Mouse (Mus musculus): Measurements from ENCODE around the gene Ccdc182.

Gene Ccdc182

DNA sequence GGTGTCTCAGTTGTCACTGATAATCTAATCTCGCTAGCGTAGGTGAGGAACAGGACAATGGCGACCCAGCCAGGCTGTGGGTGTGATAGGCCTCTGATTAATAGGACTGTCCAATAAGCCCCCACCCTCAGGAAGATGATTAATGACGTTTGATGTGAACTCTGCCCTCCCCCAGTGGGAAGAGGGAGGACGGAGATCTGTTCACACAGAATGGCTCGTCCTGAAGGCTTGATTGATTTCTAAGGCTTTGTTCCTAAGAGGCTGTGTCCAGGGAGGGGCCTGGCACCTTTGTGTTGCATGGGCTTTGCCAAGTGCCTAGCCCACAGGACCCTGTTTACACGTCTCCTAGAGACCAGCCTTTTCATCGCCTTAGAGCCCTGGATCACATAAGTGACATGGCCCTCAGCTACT lies 13.4 kb upstream of the Ccdc182 start:
- no peak for DNase-seq (ENCODE audit: low spot score in 2 of 2)

DNA sequence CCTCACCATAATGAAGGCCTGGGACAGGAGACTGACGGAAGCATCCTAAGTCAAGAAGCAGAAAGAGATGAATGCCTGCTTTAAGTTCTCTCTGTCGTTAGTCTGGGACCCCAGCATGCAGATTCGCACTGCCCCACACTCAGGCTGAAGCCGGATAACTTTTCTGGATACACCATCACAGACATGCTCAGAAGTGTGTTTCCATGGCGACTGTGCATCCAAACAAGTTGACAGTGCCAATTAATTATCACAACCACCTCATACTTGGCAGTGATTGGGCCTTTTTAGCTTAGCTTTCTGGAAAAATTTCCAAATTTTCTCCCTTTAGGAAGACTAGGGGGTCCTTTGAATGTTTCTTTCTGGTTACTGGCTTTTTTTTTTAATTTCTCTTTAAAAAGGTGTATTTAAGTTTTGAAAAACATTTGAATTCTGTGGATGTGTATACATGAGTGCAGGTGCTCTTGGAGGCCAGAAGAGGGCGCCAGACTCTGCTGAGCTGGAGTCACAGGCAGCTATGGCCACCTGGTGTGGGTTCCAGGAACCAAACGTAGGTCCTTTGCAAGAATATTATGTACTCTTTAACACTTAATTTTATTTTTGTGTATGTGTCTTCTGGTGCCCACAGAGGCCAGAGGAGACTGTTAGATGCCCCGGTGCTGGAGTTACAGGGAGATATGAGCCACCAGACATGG lies 12.3 kb upstream of the Ccdc182 start:
- no peak for DNase-seq (ENCODE audit: low spot score in 2 of 2)

DNA sequence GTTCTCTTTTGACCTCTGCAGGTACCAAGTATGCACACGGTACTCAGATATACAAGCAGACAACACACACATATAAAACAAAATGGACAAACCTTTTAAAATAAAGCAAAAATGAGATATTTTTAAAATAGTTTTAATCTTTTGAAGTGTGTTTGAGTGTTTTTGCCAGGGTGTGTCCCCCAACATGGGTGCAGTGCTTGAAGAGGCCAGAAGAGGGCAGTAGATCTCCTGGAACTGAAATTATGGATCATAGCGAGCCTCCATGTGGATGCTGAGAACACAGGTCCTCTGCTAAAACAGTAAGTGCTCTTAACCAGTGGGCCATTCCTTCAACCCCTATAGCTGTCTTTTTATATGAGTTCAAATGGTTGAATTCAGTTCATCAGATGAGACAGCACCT lies 11.3 kb upstream of the Ccdc182 start:
- DNase-seq (ENCODE audit: low spot score in 2 of 2), result no peak

DNA sequence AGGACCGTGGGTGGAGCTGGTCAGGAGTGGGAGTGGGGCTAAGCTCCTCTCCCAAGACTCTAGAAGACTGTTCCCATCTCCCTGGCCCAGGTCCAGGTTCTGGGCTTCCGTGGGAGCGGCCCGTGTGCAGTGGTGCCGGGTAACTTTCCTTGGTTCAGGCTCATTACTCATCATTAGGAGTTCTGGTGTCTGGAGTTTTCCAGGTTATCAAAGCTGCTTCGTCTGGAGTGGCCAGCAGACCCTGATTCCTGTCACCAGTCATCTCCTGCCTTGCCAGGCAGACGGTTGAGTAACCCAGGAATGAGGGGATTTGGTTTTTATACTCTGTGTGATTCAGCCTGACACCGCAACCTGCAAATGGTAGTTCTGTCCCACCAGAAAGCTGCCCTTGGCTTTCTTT lies 7.8 kb upstream of the Ccdc182 start:
- DNase-seq (ENCODE audit: low spot score in 2 of 2), result no peak

DNA sequence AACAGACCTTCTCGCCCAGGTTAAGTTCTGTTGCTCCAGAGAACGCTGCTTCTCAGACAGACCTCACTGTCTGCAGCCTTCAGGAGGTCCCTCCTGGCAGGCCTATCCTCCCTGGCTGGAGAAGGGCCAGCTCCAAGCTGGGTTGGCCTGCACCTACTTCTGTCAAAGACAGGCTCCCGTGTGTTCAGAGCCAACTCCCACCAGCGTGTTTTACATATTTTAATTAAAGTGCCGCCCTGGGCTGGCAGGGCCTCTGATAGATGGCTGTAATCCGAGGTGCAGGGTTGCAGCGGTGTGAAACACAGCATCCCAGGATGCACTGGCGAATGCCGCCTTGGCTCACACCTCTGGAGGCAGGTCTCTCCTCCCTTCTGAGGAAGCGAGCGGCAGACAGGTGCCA lies 5.5 kb upstream of the Ccdc182 start:
- DNase-seq (ENCODE audit: low spot score in 2 of 2), result no peak

DNA sequence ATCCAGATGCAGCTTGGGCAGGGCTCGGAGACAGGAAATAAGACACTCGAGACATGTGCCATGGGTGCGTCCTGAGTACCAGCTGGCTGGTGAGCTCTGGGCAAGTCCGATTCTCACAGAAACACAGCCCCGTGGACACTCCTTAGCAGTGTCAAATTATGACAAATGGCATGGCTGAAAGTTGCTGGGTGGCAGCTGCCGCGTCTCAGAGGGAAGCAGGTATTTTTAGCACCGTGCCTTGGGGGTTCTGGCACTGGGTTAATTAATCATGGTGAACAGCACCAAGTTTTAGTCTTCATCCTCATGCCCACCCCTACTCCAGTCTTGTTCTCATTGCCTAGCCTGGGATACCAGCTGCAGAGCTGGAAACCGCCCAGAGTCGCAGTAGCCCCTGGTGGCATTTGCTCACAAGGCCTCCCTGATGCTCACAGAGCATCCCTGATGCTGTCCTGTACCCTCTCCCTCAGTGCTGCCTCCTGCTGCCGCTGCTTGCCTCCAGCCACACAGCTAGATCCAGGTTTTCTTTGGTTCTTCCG lies 5.0 kb upstream of the Ccdc182 start:
- no peak for DNase-seq (ENCODE audit: low spot score in 2 of 2)

DNA sequence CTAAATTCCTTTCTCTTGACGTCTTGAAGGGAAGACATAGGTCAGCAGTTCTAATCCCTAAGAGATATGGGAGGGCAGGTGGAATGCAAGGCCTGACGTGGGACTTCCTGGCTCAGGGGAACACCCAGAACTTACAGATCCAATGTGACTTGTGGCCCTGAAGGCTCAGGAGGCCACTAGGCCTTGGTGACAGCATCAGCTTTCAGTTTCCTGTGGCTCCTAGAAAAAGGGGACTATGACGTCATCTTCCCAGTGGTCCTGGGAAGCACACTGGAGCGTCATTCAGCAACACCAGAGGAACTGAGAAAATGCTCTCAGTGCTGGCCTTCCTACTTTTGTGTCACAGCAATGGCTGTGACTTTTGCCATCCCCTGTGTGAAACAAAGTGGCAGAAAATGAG lies 2.6 kb upstream of the Ccdc182 start:
- no peak for DNase-seq (ENCODE audit: low spot score in 2 of 2)

DNA sequence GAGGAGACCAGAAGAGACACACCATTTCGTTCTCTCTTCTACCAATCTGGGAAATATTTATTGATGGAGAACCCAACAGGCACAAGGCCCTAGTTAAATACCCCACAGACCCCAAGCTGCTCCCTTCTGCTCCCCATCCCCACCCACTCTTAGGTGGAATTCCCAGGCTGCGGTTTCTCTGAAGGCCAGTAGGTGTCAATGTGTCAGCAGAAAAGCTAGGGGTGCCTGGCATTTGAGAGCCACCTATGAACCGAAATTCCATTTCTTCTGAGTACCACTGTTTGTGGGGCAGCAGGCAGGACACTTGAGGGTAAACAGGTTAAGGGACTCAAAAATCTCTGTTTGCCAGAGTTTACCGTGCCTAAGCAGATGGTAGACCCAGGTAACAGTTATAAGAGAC lies 2.2 kb upstream of the Ccdc182 start:
- DNase-seq (ENCODE audit: low spot score in 2 of 2), result no peak

DNA sequence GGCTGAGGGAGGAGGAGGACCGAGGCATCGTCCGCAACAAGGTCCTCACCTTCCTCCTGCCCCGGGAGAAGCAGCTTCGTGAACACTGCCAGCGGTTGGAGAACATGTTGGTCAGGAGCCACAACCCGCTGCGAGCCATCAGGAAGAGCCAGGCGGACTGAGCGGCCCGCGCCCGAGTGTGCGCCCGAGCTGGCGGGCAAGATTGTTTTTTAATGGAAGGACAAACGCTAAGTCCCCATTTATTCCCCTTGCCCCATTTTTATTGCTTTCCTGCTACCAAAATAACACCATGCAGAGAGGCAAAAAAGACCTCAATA lies 494 bp downstream of the Ccdc182 start:
- no peak for DNase-seq (ENCODE audit: low spot score in 2 of 2)

DNA sequence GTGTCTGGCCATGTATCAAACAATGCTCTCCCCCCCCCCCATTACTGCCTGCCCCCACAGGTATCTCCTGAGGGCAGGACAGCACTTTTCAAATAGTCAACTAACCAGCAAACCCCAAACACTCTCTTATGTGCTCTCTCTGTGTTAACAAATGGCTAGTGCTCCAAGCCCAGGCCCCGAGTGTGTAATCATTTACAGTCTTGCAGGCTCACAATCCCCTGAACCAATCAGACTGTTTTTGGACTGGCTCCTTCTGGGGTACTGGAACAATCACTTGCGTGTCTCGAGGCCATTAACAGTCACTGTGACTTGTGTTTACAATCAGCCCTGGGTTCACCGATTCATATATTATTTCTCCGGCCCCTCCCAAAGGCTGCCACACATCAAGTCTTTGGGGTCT lies 1.4 kb downstream of the Ccdc182 start:
- DNase-seq (ENCODE audit: low spot score in 2 of 2), result no peak

DNA sequence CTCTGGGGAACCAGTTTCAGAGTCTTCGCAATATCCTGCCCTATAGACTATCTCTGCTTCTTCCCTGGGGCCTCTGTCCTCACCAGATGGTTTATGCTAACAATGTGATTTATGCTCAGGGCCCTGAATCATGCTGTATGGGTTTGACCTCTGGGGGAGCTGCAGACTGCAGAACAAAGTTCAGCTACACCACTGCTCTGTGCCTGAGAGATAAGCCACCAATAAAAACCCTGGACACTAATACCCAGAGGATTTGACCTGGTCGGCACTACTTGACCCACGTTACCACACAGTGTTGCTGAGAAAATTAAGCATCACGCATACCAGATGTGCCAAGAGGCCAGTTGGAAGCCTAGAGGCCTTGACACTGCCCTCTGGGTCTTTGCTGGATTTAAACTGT lies 3.7 kb downstream of the Ccdc182 start:
- no peak for DNase-seq (ENCODE audit: low spot score in 2 of 2)

DNA sequence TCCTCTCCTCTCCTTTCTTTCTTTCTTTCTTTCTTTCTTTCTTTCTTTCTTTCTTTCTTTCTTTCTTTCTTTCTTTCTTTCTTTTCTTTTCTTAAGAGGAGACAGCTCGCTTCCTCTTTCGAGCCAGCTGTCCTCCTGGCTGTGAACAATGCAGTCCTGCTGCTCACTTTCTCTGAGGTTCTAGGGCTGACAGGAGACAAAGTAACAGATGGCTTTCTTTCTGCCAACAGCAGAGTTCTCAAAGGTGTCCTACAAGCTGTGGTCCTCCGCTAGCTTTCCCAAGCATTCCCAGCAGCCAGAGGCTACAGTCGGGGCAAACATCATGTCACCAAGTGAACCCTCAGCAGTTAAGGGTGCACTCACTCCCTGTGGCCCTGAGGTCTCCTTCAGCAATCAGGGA lies 5.5 kb downstream of the Ccdc182 start:
- no peak for DNase-seq (ENCODE audit: low spot score in 2 of 2)

DNA sequence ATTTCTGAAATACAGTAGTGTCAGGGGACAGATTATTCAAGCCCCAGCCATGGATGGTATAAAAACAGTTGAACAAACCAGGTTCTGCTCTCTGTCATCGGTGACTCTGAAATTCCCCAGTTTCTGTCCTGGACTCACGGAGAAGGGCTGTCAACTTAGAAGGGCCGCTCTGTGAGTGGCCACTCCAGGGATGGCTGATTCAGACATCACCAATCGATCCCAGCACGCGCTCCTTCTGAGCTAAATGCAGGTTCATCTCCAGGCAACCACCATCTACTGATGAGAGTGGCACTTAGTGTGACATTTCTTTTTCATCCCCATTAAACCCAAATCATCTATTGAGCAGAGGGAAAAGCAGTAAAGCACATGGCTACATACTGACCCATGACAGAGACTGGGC lies 7.8 kb downstream of the Ccdc182 start:
- no peak for DNase-seq (ENCODE audit: low spot score in 2 of 2)

DNA sequence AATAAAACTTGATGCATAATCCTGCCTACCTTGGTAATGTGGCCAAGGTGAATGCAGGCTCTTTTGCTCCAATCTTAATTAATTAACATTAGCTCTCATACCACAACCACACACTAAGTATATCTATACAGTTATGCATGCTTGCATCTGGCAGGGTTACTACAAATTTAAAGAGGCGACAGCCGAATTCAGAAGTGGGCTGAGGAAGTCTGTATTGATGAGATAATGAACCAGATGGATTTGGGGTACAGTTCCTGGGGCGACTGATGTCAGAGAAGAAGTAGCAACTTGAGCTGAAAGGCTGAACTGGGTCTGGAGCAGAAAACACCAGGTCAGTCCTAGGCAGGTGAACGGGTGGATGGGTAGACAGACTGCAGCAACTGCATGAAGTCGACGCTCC lies 11.9 kb downstream of the Ccdc182 start:
- no peak for DNase-seq (ENCODE audit: low spot score in 2 of 2)

DNA sequence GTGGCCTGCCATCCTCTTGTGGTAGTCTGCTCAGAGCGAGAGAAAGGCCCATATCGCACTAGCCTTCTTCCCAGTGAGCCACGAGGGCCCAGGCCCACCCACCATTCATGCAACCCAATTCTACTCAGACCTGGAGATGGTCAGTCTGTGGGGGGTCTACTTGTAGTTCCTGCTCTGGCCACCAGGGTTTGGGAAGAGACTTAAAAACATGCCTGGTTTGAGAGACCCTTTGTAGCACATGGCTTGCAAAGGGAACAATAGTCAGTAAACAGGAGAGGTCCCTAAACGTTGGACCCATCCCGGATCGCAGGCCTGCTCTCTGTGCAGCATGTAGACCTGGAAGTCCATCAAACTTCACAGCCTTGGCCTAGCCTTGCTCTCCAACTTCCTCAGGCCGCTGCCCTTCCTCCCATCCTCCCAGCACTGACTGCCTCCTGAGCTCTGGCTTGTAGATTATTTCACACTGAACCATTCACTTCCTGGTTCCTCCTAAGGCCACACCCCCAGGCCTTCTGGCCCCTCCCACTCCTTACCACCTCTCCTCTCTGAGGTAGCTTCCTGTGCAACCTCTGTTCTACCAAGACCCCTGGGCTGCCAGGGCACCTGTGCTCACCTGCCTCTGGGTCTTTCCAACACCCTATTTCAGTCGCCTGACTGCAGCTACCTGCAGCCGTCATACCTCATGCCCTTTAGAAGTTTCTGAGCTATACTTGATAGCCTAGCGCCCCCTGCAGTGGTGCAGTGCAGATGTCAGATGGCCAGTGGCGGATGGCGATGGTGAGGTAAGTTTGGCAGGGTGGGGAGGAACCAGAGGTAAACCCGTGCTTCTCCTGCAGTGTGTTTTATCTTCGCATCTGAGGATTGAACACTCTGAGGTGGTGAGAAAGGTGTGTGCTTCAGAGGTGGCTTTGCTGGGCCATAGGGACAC lies 14.0 kb downstream of the Ccdc182 start:
- no peak for DNase-seq (ENCODE audit: low spot score in 2 of 2)

DNA sequence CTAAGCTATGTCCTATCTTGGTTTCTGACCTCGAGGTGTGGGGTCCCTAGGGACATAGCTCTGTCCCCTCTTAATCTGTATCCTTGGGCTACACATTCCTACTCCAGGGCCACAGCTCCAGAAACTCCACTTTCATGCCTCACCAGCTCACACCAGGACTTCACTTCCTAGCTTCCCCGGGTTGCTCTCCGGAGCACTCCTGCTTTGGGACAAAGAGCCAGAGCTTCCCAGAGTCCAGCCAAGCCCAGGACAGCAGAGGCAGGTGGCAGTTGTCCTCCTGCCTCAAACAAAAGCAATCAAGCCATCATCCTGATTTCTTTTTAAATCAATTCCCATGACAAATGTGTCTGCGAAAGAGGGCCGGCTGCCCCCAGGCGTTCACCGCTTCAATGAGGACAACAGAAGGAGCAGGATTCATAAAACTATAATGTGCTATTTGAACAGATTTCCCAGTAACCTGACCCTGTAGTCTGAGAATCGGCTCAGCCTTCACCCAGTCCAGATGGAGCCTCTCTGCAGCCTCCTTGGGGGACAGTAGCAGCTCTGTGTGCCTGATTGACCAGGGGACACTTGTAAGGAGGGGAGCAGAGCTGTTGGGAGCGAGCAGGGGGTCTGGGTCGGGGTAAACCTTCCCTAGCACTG lies 15.3 kb downstream of the Ccdc182 start:
- no peak for DNase-seq (ENCODE audit: low spot score in 2 of 2)

DNA sequence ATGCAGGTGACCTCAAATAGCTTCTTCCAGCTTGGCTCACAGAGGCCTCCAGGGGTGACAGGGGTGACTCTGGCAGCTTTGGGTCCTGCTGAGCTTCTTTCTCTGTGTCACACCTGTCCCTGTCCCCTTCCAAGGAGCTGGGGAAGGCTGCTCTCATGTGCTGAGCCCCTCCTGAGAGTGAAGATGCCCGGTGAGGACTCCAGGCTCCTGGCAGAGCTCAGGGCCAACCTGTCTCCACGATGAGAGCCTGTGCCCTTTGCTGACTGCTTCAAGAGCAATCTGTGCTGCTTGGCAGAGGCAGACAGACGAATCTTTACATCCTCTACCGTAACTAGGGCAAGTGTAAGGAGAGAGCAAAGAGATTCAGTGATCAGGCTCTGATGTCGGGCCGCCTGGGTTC lies 16.9 kb downstream of the Ccdc182 start:
- DNase-seq (ENCODE audit: low spot score in 2 of 2), result no peak

DNA sequence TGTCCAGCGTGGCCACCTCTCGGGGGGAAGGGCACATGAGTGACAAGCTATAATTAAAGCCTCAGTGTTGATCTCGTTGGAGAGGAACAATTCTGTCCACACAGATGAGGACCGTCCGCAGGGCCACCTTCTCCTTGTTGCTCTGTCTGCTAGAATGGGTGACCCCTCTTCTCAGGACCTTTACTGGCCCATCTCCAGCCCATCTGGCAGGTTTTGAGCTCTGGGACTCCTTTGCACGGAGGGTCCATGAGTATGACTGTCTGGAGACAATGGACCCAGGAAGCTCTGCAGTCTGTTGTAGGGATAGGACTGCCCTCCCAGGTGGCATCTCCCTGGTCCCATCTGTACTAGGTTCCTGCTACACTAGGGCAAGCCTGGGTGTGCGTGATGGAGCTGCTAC lies 17.7 kb downstream of the Ccdc182 start:
- DNase-seq (ENCODE audit: low spot score in 2 of 2), result no peak

DNA sequence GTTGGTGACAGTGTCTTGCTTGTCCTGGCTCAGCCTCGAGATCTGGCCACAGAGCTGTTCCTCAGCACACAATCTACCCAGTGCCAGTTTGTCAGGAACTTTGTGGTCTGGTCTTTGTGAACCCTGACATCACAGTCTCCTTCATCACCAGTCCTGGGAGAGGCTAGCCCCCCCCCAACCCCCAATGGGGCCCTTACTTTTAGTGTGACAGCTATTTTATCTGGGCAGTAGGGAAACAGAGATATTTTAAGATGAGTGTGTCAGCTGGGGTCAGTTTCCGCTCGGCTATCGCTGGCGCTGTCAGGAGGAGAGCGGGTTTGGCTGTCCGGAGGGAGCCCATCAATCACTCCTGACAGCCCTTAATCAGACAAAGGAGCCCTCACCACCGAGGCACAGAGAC lies 19.7 kb downstream of the Ccdc182 start:
- DNase-seq (ENCODE audit: low spot score in 2 of 2), result no peak

DNA sequence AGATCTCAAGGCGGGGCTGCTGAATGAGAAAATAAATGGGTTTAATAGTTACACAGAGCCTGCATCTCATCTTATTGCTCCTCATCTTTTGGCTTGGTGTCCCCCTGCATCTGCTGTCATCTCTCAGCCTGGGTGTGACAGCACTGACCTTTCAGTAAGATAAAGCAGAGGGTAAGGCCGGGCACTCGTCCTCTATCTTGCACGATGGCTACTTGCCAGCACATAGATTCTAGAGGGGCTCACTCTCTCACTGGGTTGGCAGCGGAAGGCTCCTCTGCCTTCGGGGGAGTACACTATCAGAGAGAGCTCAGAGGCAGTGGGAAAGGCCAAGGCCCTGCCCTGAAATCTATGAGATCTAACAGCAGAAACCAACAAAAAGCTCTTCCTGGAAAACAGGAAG lies 20.6 kb downstream of the Ccdc182 start:
- DNase-seq (ENCODE audit: low spot score in 2 of 2), result no peak

DNA sequence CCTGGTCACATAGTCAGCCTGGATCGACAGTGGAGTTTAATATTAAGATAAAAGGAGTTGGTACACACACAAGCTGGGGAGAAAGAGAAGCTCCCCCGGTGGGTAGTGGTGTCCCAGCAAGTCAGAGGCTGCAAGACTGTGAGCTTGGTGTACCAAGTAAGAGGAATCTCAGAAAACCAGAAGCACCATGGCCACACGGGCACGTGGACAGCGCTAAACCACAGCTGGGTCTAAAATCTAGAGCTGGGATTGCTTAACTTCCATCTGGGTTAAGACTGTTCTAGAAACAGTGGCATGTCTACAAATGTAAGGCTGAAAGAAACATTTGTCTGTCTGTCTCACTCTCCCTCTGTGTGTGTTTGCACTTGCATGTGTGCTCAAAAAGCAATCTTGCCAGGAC lies 21.5 kb downstream of the Ccdc182 start:
- no peak for DNase-seq (ENCODE audit: low spot score in 2 of 2)

DNA sequence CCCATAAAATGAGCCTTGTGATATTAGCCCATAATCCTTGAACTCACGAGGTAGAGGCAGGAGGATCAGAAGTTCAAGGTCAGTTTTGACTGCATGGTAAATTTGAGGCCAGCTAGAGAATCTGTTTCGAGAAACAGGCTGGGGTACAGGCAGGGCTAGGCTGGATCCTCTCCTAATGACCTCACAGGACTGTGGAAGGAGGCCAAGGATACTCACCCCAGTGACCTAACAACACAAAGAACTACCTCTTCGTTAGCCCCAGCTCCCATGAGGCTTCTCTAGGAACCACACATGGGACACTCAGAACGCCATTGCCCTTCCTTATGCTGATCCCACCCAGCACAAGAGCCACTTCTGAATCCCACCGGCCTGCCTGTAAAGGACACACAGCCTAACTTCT lies 25.0 kb downstream of the Ccdc182 start:
- peak in 1 of 2 experiments; percentile 19 for DNase-seq (ENCODE audit: low spot score in 2 of 2)

DNA sequence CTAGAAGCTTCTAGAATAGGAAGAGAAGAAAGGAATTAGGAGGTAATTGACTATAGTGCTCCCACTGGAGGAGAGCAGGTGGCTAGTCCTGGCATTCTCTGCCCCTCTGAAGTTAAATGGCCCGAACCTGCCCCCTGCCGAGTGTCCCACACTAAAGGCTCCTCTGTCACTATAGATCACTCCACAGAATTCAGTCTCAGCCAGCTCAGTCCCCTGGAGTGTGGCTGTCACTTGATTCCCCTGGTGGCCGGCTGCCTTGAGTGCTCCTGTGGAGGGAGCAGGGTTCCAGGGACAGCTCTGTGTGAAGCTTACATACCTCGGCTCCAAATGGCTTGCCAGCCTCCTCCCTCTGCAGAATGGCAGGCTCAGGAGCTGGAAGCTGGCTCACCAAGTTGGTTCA lies 33.2 kb downstream of the Ccdc182 start:
- no peak for DNase-seq (ENCODE audit: low spot score in 2 of 2)

Data from heart, adult 9 months (tissue).